Mouse (Mus musculus): ENCODE measurements around the gene Trmt2b.
"Not testable (repeated sequence)": the region's sequence is repeated elsewhere in the genome, so short reads cannot be mapped to it uniquely, and the experiment has no call there.

Trmt2b gene

GRCm38 (mm10) chrX:134276275-134277160, at the start of gene Trmt2b:
Gene Trmt2b (minus strand): TSS chrX:134276984.
- peak; percentile 18 for DNase-seq

DNA sequence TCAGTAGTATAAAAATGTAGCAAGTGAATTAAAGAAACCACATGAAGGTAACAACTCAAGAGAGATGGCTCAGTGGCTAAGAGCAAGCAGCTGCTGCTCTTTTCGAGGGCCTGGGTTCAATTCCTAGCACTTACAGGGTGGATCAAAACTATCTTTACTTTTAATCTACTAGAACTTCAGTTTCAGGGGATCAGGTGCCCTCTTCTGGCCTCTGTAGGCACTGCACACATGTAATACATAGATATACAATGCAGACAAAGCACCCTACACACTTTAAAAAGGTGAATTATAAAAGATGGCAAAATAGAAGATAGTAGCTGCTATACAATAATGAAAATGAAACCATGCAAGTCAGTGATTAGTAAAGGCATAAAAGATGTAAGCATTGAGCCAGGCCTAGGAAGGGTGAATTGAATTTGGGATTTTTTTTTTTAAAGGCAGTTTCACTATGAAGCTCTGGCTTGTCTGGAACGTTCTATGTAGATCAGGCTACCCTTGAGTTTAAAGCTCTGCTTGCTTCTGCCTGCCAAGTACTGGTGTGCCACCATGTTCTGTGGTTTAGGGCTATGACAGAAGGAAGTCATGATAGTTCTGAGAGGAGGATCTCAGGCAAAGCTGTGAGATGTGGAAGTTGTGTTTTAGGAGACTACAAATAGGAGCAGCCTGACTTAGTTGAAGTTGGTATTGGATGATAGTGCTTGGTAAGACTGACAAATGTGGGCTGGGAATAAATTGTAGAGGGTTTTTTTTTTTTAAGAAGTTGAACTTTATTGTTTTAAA, 42.6 kb upstream of the Trmt2b start:
- peak; percentile 51 for DNase-seq

GRCm38 (mm10) chrX:134311193-134311592, 34.4 kb upstream of the Trmt2b start:
- DNase-seq, result not testable (repeated sequence)

- no peak for DNase-seq
Observed at GRCm38 (mm10) chrX:134308275-134308634, 31.5 kb upstream of the Trmt2b start.

GRCm38 (mm10) chrX:134307534-134308274, 30.9 kb upstream of the Trmt2b start, which contains the start of gene Cenpi:
Gene Cenpi (plus strand): TSS chrX:134308084.
- peak; percentile 79 for DNase-seq

DNA sequence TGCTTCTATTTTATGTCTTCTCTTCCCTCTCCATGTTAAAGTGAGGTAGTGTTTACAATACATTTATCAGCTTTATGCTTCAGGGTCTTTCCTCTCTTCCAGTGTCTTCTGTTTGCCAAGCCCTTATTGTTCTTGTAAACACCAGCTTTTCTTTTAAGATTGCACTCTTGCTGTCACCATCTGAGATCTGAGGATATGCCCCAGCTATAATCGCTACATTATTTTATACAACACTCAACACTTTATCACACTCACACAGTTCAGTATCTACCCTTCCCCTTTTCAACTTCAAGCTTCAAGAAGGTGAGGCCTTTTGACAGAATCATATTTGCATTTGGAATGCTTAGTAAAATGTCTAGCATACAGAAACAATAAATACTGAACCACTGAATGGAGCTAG, 26.5 kb upstream of the Trmt2b start:
- DNase-seq, result no peak

DNA sequence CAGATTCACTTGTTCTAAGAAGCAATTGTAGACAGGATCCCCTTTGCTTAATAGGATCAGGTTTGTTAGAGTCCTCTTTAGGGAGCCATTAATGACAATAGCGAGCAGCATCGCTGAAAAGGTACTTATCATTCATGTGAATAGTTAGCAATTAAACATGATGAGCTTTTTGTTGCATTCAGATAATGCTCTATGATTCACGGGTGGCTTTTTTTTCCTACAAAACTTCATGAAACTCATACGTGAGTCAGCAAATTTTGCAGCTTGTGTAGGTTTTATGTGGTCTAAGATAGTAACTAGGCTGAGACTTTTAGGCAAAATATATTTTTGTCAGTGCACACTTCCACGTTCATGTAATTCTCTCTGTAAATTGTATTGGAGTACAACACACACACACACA, 23.4 kb upstream of the Trmt2b start:
- no peak for DNase-seq

DNA sequence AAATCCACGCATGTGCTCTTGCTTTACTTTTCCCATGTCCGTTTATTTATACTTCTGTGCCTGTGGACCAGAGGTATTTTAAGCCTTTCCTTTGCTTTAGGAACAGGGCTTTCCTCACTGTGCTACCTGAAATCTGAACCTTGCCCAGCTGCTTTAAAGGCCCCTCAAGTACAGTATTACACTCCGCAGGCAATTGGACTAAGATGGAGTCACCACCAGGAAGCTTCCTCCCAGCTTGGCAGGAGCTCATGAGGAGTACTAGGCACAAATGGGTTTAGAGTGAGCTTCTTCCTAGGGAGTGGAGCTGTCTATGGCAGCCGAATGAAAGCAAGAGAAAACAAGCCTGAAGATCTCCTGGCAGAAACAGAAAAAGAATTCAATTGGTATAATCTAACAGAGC, 20.4 kb upstream of the Trmt2b start:
- DNase-seq, result no peak

DNA sequence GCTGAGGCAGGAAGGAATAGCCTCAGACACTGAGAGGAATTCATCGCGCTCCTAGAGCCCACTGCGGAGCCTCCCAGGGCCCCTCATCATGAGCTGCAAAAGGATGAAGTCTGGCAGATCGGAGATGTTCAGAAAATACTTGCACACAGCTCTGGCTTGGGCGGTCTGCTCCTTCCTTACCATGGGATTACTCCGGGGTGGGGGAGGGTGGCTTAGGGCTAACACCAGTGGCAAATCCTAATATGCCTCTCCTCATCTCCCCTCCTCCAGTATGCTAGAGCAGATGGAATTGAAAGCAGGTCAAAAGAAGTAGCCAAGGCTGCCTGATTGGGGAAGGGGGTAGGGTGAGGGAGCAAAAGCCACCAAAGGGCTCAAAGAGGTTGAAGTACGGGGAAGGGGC, 20.0 kb upstream of the Trmt2b start:
- DNase-seq, result peak; percentile 9

DNA sequence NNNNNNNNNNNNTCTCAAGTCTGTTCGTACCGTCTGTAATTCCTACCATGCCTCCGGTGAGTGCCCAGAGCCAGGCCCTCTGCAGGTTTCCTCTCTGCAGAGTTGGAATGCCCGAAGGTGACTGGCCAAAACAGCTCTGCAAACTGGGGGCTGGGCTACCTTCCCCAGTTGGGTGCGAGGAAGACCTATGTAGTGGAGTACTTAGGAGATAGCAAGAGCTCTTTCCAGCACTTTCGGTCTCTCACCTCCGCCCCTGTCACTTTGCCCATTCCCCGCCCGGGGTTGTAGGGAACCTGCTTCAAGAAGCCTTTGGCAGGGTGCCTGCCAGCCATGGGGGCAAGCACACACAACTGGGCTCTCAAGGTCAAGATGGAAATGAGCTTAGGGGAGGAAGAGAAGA, 19.5 kb upstream of the Trmt2b start:
- peak; percentile 39 for DNase-seq

DNA sequence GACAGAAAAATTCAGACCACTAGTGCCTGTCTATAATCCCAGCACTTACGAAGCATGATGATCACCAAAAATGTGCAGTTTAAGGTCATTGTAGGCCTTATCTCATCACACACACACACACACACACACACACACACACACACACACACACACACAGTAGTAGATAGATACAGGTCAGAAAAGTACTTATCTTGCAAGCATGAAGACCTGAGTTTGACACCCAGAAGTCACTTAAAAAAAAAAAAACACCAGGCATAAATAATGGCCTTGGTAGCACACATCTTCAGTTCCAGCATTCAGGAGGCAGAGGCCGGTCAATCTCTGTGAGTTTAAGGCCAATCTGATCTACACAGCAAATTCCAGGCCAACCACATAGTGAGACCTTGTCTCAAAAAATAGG, 10.5 kb upstream of the Trmt2b start:
- DNase-seq, result no peak

DNA sequence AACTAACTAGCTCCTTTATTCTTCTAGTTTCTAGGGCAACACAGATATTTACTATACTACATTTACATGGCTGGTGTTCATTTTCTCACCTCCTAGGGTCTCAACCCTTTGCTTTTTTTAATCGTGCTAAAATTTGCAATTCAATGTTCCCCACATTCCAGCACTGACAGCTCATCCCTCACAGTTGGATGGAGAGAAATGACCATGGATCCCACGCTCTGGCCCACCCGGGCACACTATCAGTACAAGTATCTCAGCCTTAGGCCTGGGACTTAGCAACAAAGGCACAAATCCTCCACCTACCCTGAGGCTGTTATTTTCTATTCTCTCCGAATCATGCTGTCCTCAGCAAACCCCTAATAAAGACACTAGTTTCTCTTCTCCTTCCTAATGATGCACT, 9.0 kb upstream of the Trmt2b start:
- DNase-seq, result no peak

DNA sequence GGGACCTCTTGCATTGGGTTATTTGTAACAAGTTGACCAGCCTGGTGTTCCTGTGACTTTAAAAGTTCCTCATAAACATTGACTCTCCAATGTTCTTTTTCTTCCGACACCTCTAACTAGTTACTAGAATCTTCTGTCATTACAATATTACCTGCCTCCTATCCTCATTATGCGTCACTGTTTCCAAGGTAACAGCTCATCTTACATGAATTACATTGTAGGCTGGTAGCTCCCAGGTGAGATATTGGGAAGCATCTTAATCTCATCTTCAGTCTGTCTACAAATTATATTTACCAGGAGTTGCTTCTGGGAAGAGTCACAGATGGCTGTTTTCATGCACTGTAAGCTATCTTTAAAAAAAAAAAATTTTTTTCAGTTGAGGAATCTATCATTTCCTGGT, 8.3 kb upstream of the Trmt2b start:
- DNase-seq, result no peak

- DNase-seq, result no peak
Observed at GRCm38 (mm10) chrX:134280531-134280930, 3.7 kb upstream of the Trmt2b start.

DNA sequence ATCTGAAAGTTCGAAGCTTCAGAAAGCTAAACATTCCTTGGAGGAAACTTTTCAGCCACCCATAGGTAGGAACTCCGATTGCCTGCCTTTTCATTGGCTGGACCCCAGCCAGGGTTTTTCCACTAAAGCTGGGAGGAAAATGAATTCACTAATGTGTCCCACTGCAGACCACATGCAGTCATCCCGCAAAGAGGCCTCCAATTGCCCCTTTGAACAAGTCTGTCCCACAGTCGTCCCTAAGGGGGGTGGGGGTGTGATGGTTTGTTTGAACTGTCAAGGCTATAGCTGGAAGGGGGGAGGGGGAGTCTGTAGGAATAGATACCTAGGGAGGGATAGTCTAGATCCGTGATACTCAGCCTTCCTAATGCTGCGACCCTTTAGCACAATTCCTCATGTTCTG, 1.1 kb downstream of the Trmt2b start:
- DNase-seq, result no peak

DNA sequence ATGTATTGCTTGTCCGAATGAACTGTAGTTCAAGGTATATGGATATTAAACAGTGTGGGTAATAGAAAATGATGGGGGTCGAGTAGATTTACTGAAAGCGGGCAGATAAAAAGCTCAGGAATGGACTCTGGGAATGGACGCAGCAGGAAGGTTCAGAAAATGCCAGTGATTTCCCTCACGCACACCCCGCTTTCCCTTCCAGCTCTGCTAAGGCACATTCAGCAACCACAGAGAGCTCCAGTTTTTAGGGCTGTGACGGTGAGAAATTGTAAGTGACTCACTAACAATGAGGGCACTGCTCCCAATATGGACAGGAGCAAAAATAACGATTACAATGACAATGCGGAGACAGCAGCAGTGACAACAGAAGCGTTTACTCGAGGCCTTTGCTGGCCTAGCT, 14.7 kb downstream of the Trmt2b start:
- DNase-seq, result no peak

DNA sequence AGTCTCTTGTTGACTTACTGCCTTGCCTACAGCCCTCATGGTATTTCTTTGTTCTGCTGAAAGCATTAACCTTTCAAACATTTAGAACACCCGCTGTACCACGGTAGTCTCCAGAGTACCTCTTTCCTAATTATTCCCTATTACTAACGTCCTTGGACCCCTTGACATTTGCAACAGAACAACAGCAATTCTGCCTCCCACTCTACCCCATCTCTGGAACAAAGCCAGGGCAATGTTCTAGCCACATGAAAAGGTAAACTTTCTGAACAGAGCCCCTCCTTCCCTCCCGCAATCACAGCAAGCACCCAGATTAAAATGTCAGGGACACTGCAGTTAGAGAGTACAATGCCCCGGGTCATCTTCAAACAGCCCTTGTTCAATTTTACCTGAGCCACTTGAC, 15.6 kb downstream of the Trmt2b start:
- DNase-seq, result no peak

- DNase-seq, result no peak
Observed at GRCm38 (mm10) chrX:134248202-134248601, 28.6 kb downstream of the Trmt2b start.

GRCm38 (mm10) chrX:134245946-134246345, 30.8 kb downstream of the Trmt2b start:
- DNase-seq, result no peak

DNA sequence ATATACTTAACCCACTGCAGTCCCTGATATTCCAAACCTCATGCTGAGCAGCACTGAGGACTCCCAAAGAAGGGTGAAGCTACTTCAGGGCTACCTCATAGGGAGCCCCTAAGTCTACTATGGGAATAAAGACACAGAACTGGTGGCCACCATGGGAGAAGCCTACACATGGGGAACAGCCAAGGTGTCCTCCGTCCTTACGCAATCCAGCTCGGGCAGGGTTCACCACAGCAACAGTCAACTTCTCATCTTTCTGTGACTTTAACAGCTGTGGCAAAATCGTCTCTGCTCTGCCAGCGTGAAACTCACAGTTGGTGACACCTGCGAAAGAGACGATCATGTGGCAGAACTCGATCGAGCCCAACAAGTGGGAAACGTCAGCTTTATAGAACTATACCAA, 38.5 kb downstream of the Trmt2b start:
- DNase-seq, result no peak

GRCm38 (mm10) chrX:134233048-134233447, 43.7 kb downstream of the Trmt2b start:
- no peak for DNase-seq

- DNase-seq, result no peak
Observed at GRCm38 (mm10) chrX:134221856-134222255, 54.9 kb downstream of the Trmt2b start, which contains the start of gene Nox1. Gene Nox1 (minus strand): TSS chrX:134221956.

- DNase-seq, result no peak
Observed at GRCm38 (mm10) chrX:134220618-134221017, 56.2 kb downstream of the Trmt2b start.

All from right cerebral cortex, postnatal 4 days (tissue).